9 mouse cellular contexts compared by ENCODE assay signal in the genomic region with DNA sequence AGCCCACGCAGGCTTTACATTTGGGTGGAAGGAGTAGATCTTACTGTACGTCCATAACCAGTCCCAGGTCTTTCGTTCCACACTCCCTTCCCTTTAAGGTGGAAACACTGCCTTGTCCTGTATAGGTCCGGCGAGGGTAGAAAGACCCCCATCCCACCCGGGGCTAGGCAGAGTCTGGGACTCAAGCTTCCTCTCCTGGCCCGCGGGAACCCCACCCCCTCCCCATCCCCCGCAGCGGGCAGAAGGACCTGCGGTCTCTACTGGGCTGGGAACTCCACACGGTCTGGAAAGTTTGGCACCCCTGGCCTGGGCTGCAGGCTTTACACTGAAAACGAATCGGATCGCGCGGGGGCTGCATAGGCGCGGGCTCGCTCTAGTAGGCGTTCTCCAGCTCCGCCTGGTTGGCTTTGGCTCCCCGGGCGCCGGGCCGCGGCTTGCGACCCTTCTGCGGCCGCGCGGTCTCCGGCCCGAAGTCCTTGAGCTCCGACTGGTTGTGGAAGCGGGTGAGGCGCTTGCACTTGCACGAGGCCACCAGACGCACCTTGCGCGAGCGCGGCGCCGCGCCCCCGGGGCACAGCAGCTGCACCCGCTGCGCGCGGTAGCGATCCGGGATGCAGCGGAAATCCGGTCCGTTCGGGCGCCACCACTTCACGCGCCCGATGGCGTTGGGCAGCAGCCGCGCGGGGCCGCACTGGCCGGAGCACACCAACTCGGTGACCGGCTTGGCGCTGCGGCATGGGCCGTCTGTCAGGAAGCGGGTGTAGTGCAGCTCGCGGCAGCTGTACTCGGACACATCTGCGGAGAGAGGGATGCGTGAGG. TPM values are rescaled to one million over a fixed set of nuclear protein-coding genes. Genes with fewer than 3 reads are reported as not detected.
A peak's percentile ranks its signal among the peaks of the same experiment; 100 is the strongest.
DNase-seq lines count a peak whose midpoint lies in the region; ATAC-seq and TF ChIP-seq lines count a peak whose summit lies in the region.
"Had no signal": no experiment of that assay in that cellular context is flagged by ENCODE, and none has a peak within 500 bp of the region (broad histone marks: within the 10 kb centered on the region; RNA-seq: fewer than 3 reads in every experiment).

No protein-coding gene starts in this region.

- peaks cover 86% of the 10 kb centered on the region for H3K27me3 ChIP-seq in E14TG2a.4 (ENCODE audit: insufficient read depth, low read length)
- peaks cover 42% of the 10 kb centered on the region for H3K27me3 ChIP-seq in embryonic facial prominence, embryonic 11.5 days (ENCODE audit: control insufficient read depth, insufficient read depth, low read length)
- peaks cover 52% of the 10 kb centered on the region for H3K27me3 ChIP-seq in hindbrain, embryonic 15.5 days

- peak overlapping the region; percentile 95 for H3K4me2 ChIP-seq in embryonic facial prominence, embryonic 11.5 days (ENCODE audit: low read depth, low read length)
- peak overlapping the region; percentile 94 for H3K4me2 ChIP-seq in hindbrain, embryonic 15.5 days

- H3K9ac ChIP-seq in embryonic facial prominence, embryonic 11.5 days (replicated peaks; ENCODE audit: low read length): peak overlapping the region; percentile 64
- H3K9ac ChIP-seq in hindbrain, embryonic 15.5 days: peak overlapping the region; percentile 48

- no peak overlapping the region for H3K27ac ChIP-seq in embryonic facial prominence, embryonic 11.5 days (replicated peaks; ENCODE audit: low read depth, low read length)
- H3K27ac ChIP-seq in hindbrain, embryonic 15.5 days (replicated peaks): no peak overlapping the region

- peak; percentile 35; the same call in 1 of the 2 replicates for ATAC-seq in embryonic facial prominence, embryonic 11.5 days (replicated peaks; ENCODE audit: insufficient number of reproducible peaks, low FRiP score, low TSS enrichment, low read depth)
- peak; percentile 39; the same call in 1 of the 2 replicates for ATAC-seq in hindbrain, embryonic 15.5 days (ENCODE audit: low FRiP score, low read depth)

- peak; percentile 31 to 49 for DNase-seq in cerebellum, postnatal 4 days (ENCODE audit: low spot score in 2 of 2)
- no peak for DNase-seq in cerebellum, adult 11 months
- DNase-seq in embryonic facial prominence, embryonic 11.5 days (ENCODE audit: low spot score): peak; percentile 57
- peak; percentile 33 for DNase-seq in lung, postnatal 14 days
- DNase-seq in testis, postnatal 14 days (ENCODE audit: low spot score): peak; percentile 33
- DNase-seq in spleen, adult 12 weeks (ENCODE audit: low spot score): no peak

- no peaks in the 10 kb centered on the region for H3K36me3 ChIP-seq in E14TG2a.4 (ENCODE audit: insufficient read depth, low read length)
- no peaks in the 10 kb centered on the region for H3K36me3 ChIP-seq in embryonic facial prominence, embryonic 11.5 days (replicated peaks; ENCODE audit: control insufficient read depth, insufficient read depth, low read depth, low read length)
- no peaks in the 10 kb centered on the region for H3K36me3 ChIP-seq in hindbrain, embryonic 15.5 days
- H3K36me3 ChIP-seq: G1E had no signal

- WGBS in embryonic facial prominence, embryonic 11.5 days: under 1% methylated on average over 78 of the region's 78 CpGs
- under 1% methylated on average over 73 of the region's 78 CpGs for WGBS in hindbrain, embryonic 15.5 days

- H3K4me1 ChIP-seq in E14TG2a.4 (replicated peaks; ENCODE audit: low read depth, low read length): peaks cover 54% of the 10 kb centered on the region
- peaks cover 8% of the 10 kb centered on the region; the same call in 1 of the 2 replicates for H3K4me1 ChIP-seq in embryonic facial prominence, embryonic 11.5 days (ENCODE audit: control insufficient read depth, insufficient read depth, low read length)
- peaks cover 25% of the 10 kb centered on the region for H3K4me1 ChIP-seq in hindbrain, embryonic 15.5 days (replicated peaks)

- no peaks in the 10 kb centered on the region for H3K9me3 ChIP-seq in E14TG2a.4 (ENCODE audit: low read length)
- H3K9me3 ChIP-seq in embryonic facial prominence, embryonic 11.5 days (replicated peaks; ENCODE audit: control insufficient read depth, low read length): no peaks in the 10 kb centered on the region
- H3K9me3 ChIP-seq in hindbrain, embryonic 15.5 days: no peaks in the 10 kb centered on the region

- no peak for TF ChIP-seq CTCF in E14TG2a.4 (conservative IDR thresholded peaks at IDR 0.05; ENCODE audit: low read length)

- peak overlapping the region; percentile 79 for H3K4me3 ChIP-seq in E14TG2a.4 (replicated peaks; ENCODE audit: low read length)
- H3K4me3 ChIP-seq in embryonic facial prominence, embryonic 11.5 days (ENCODE audit: low read depth, low read length): peak overlapping the region; percentile 43
- H3K4me3 ChIP-seq in hindbrain, embryonic 15.5 days: peak overlapping the region; percentile 59

RNA-seq across cellular contexts. Expression of gene Sost, which starts 3.1 kb away (rescaled TPM):
- polyA plus RNA-seq in embryonic facial prominence, embryonic 11.5 days (2014; fragmentation: Nextera tagmentation; extraction: Ambion mirVana): not detected in 2 replicates
- polyA plus RNA-seq in hindbrain, embryonic 15.5 days (2015; fragmentation: Nextera tagmentation; extraction: Ambion mirVana): 0.06 and 0.09 TPM in 2 replicates
- polyA plus RNA-seq: G1E had no signal

RNA-seq across cellular contexts. Expression of gene Cfap97d1, which starts 20.4 kb away (rescaled TPM):
- not detected in 2 replicates for polyA plus RNA-seq in embryonic facial prominence, embryonic 11.5 days (2014; fragmentation: Nextera tagmentation; extraction: Ambion mirVana)
- polyA plus RNA-seq in hindbrain, embryonic 15.5 days (2015; fragmentation: Nextera tagmentation; extraction: Ambion mirVana): not detected in 2 replicates
- polyA plus RNA-seq: G1E had no signal

RNA-seq across cellular contexts. Expression of gene Dusp3, which starts 23.1 kb away (rescaled TPM):
- polyA plus RNA-seq in embryonic facial prominence, embryonic 11.5 days (2014; fragmentation: Nextera tagmentation; extraction: Ambion mirVana): 11.3 and 12.2 TPM in 2 replicates
- 25.4 and 25.9 TPM in 2 replicates for polyA plus RNA-seq in hindbrain, embryonic 15.5 days (2015; fragmentation: Nextera tagmentation; extraction: Ambion mirVana)

Comparison
In these comparisons a context has a peak if more than half of its experiments do, and no peak if none do; other contexts are left out.
1. DNase-seq: peak in cerebellum, postnatal 4 days (2 of 2), embryonic facial prominence, embryonic 11.5 days (single experiment), lung, postnatal 14 days (single experiment) and testis, postnatal 14 days (single experiment); none in cerebellum, adult 11 months (single experiment) and spleen, adult 12 weeks (single experiment).
2. Peak in every context shown above with its lines, with median percentiles within 50 percentile points of each other: H3K4me3 ChIP-seq.